ENCODE assay signal across 20 mouse cellular contexts in genomic region chr13:91501735-91502134, GRCm38 (mm10).
"Had no signal": no experiment of that assay in that cellular context is flagged by ENCODE, and none has a peak within 500 bp of the region (broad histone marks: within the 10 kb centered on the region; RNA-seq: fewer than 3 reads in every experiment).

No protein-coding gene starts in this region.

- ATAC-seq: liver, postnatal 0 days; lung, postnatal 0 days; midbrain, embryonic 16.5 days had no signal

- H3K27ac ChIP-seq: liver, embryonic 13.5 days; liver, embryonic 15.5 days; lung, embryonic 15.5 days; midbrain, embryonic 10.5 days; midbrain, embryonic 12.5 days; neural tube, embryonic 13.5 days; neural tube, embryonic 15.5 days; stomach, embryonic 15.5 days; stomach, postnatal 0 days had no signal

- H3K36me3 ChIP-seq: liver, embryonic 15.5 days; lung, embryonic 15.5 days; stomach, embryonic 15.5 days had no signal

- H3K4me1 ChIP-seq: lung, embryonic 15.5 days; neural tube, embryonic 13.5 days; neural tube, embryonic 15.5 days; stomach, embryonic 15.5 days had no signal

- H3K9ac ChIP-seq: liver, embryonic 13.5 days; liver, embryonic 15.5 days; liver, postnatal 0 days; lung, embryonic 15.5 days; midbrain, embryonic 12.5 days; neural tube, embryonic 13.5 days; neural tube, embryonic 15.5 days; stomach, embryonic 15.5 days had no signal

- H3K27me3 ChIP-seq: liver, embryonic 13.5 days; liver, embryonic 15.5 days; lung, embryonic 15.5 days; midbrain, embryonic 12.5 days; neural tube, embryonic 13.5 days; neural tube, embryonic 15.5 days; stomach, embryonic 15.5 days had no signal

- H3K9me3 ChIP-seq: liver, embryonic 13.5 days; liver, embryonic 15.5 days; lung, embryonic 15.5 days; midbrain, embryonic 12.5 days; neural tube, embryonic 15.5 days; stomach, embryonic 15.5 days had no signal

- DNase-seq: liver, embryonic 13.5 days; liver, postnatal 0 days; lung, adult 2 months; lung, postnatal 4 days; midbrain, embryonic 14.5 days; retina, postnatal 1 day; right cerebral cortex, postnatal 14 days; thymus, postnatal 14 days; thymus, postnatal 36 days had no signal

- H3K4me2 ChIP-seq: liver, embryonic 13.5 days; liver, embryonic 15.5 days; lung, embryonic 15.5 days; midbrain, embryonic 12.5 days; neural tube, embryonic 13.5 days; neural tube, embryonic 15.5 days; stomach, embryonic 15.5 days had no signal

- H3K4me3 ChIP-seq: liver, embryonic 13.5 days; liver, embryonic 15.5 days; lung, embryonic 15.5 days; midbrain, embryonic 10.5 days; midbrain, embryonic 12.5 days; myocyte; neural tube, embryonic 13.5 days; neural tube, embryonic 15.5 days; stomach, embryonic 15.5 days had no signal
